17 mouse cellular contexts compared by ENCODE assay signal in the genomic region with DNA sequence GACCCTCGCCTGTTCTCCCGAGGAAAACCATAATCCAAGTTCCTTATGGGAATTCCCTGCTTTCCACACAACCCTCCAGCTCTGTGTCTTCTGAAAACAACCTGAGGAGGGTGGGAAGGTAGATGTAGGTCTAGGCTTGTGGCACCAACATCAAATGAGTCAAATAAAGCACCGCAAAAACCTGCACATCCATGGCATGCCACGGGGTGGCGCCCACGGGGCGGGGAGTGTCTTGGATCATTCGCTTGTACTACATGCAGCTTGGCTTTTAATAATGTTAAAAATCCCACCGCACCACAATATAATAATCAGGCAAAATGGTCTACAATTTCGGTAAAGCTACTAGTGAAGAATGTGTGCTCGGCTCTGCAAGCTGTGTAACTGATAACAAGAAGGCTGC. TPM values are rescaled to one million over a fixed set of nuclear protein-coding genes. Genes with fewer than 3 reads are reported as not detected.
DNase-seq lines count a peak whose midpoint lies in the region; ATAC-seq and TF ChIP-seq lines count a peak whose summit lies in the region.
"Had no signal": no experiment of that assay in that cellular context is flagged by ENCODE, and none has a peak within 500 bp of the region (broad histone marks: within the 10 kb centered on the region; RNA-seq: fewer than 3 reads in every experiment).

No protein-coding gene starts in this region.

- intact Hi-C loops in left cerebral cortex, postnatal 14 days (cut with DNase I) = no loop called here

- ATAC-seq in hindbrain, postnatal 0 days = no peak
- ATAC-seq in hindbrain, embryonic 14.5 days (ENCODE audit: low FRiP score) = no peak
- ATAC-seq in lung, postnatal 0 days = no peak
- ATAC-seq: CD4-positive, CD25-positive, alpha-beta regulatory T cell, adult 4 months had no signal

- no peak for DNase-seq in hindbrain, postnatal 0 days (ENCODE audit: low spot score)
- no peak for DNase-seq in hindbrain, embryonic 14.5 days (ENCODE audit: low spot score)
- DNase-seq in lung, postnatal 0 days (ENCODE audit: low spot score) = no peak
- no peak for DNase-seq in lung, postnatal 4 days
- peak; percentile 14 for DNase-seq in ES-CJ7 (ENCODE audit: low read depth, low spot score)
- peak; percentile 36 for DNase-seq in embryonic facial prominence, embryonic 10.5 days (ENCODE audit: low spot score)
- DNase-seq in c-Kit-positive CD71-positive TER-119-positive erythroid progenitor cells, embryonic 14.5 days (ENCODE audit: low spot score) = no peak
- DNase-seq in left cerebral cortex, postnatal 14 days (ENCODE audit: low spot score in 2 of 2) = no peak
- DNase-seq: cerebellum, adult 9-11 months; gastrocnemius, postnatal 36 days; kidney, adult 11 months; kidney, postnatal 14 days; left cerebral cortex, postnatal 4 days; thymus, adult 18-20 months had no signal

- 81% methylated on average over 11 of the region's 11 CpGs for WGBS in hindbrain, postnatal 0 days
- WGBS in hindbrain, embryonic 14.5 days = 84% methylated on average over 11 of the region's 11 CpGs
- WGBS in lung, postnatal 0 days = 85% methylated on average over 11 of the region's 11 CpGs
- WGBS in embryonic facial prominence, embryonic 10.5 days = 78% methylated on average over 11 of the region's 11 CpGs

- H3K9ac ChIP-seq in hindbrain, postnatal 0 days (replicated peaks; ENCODE audit: low read length) = no peak overlapping the region
- no peak overlapping the region for H3K9ac ChIP-seq in hindbrain, embryonic 14.5 days
- H3K9ac ChIP-seq in lung, postnatal 0 days (replicated peaks; ENCODE audit: low read depth) = no peak overlapping the region

- H3K4me2 ChIP-seq in hindbrain, postnatal 0 days (ENCODE audit: low read depth, low read length) = no peak overlapping the region
- H3K4me2 ChIP-seq in hindbrain, embryonic 14.5 days (replicated peaks) = no peak overlapping the region
- no peak overlapping the region for H3K4me2 ChIP-seq in lung, postnatal 0 days (replicated peaks; ENCODE audit: low read depth, low read length)

- H3K27ac ChIP-seq in hindbrain, postnatal 0 days = no peak overlapping the region
- H3K27ac ChIP-seq in hindbrain, embryonic 14.5 days = no peak overlapping the region
- no peak overlapping the region for H3K27ac ChIP-seq in lung, postnatal 0 days (ENCODE audit: low read length)
- no peak overlapping the region for H3K27ac ChIP-seq in embryonic facial prominence, embryonic 10.5 days (replicated peaks)

- H3K27me3 ChIP-seq in hindbrain, postnatal 0 days (ENCODE audit: insufficient read depth, low read length) = no peaks in the 10 kb centered on the region
- H3K27me3 ChIP-seq in hindbrain, embryonic 14.5 days (ENCODE audit: control insufficient read depth, insufficient read depth, low read length) = no peaks in the 10 kb centered on the region
- H3K27me3 ChIP-seq in lung, postnatal 0 days (replicated peaks; ENCODE audit: insufficient read depth, low read length) = no peaks in the 10 kb centered on the region
- no peaks in the 10 kb centered on the region for H3K27me3 ChIP-seq in embryonic facial prominence, embryonic 10.5 days (replicated peaks; ENCODE audit: low read depth, poor library complexity, severe bottlenecking)

- peak; percentile 30; the same call in 1 of the 2 replicates for TF ChIP-seq CTCF in hindbrain, postnatal 0 days (IDR thresholded peaks at IDR 0.05; ENCODE audit: low read depth)
- TF ChIP-seq CTCF in lung, postnatal 0 days (IDR thresholded peaks at IDR 0.05) = peak; percentile 35

- H3K36me3 ChIP-seq in hindbrain, postnatal 0 days (ENCODE audit: insufficient read depth, low read length) = no peaks in the 10 kb centered on the region; the same call in 1 of the 2 replicates
- H3K36me3 ChIP-seq in hindbrain, embryonic 14.5 days (replicated peaks; ENCODE audit: control insufficient read depth, insufficient read depth) = no peaks in the 10 kb centered on the region; the same call in 1 of the 2 replicates
- no peaks in the 10 kb centered on the region; the same call in 1 of the 2 replicates for H3K36me3 ChIP-seq in lung, postnatal 0 days (ENCODE audit: insufficient read depth, low read length)
- H3K36me3 ChIP-seq in embryonic facial prominence, embryonic 10.5 days (replicated peaks) = no peaks in the 10 kb centered on the region

- H3K4me3 ChIP-seq in hindbrain, postnatal 0 days (ENCODE audit: low read length) = no peak overlapping the region
- H3K4me3 ChIP-seq in hindbrain, embryonic 14.5 days (replicated peaks; ENCODE audit: low read length) = no peak overlapping the region
- H3K4me3 ChIP-seq in lung, postnatal 0 days (ENCODE audit: low read depth, low read length) = no peak overlapping the region
- no peak overlapping the region for H3K4me3 ChIP-seq in embryonic facial prominence, embryonic 10.5 days

- no peaks in the 10 kb centered on the region for H3K9me3 ChIP-seq in hindbrain, postnatal 0 days (ENCODE audit: low read length)
- no peaks in the 10 kb centered on the region for H3K9me3 ChIP-seq in hindbrain, embryonic 14.5 days (ENCODE audit: control insufficient read depth, low read length)
- no peaks in the 10 kb centered on the region for H3K9me3 ChIP-seq in lung, postnatal 0 days (ENCODE audit: low read length)
- no peaks in the 10 kb centered on the region for H3K9me3 ChIP-seq in embryonic facial prominence, embryonic 10.5 days

- H3K4me1 ChIP-seq in hindbrain, postnatal 0 days (ENCODE audit: insufficient read depth, low read length) = peaks cover 6% of the 10 kb centered on the region; the same call in 1 of the 2 replicates
- peaks cover 10% of the 10 kb centered on the region; the same call in 1 of the 2 replicates for H3K4me1 ChIP-seq in hindbrain, embryonic 14.5 days (replicated peaks; ENCODE audit: control insufficient read depth, insufficient read depth, low read length)
- H3K4me1 ChIP-seq in lung, postnatal 0 days (ENCODE audit: insufficient read depth, low read depth, low read length) = no peaks in the 10 kb centered on the region
- H3K4me1 ChIP-seq in embryonic facial prominence, embryonic 10.5 days = no peaks in the 10 kb centered on the region

- no peak for TF ChIP-seq EP300 in lung, postnatal 0 days (IDR thresholded peaks at IDR 0.05)

RNA-seq across cellular contexts. Expression of a gene that starts 58.7 kb away (rescaled TPM):
- 43.4 and 56.4 TPM in 2 replicates for total RNA-seq in hindbrain, postnatal 0 days (2014; rRNA removed)
- polyA plus RNA-seq in hindbrain, postnatal 0 days (2015; fragmentation: Nextera tagmentation; extraction: Ambion mirVana) = 143 and 145 TPM in 2 replicates
- polyA plus RNA-seq in hindbrain, embryonic 14.5 days (2014; fragmentation: Nextera tagmentation; extraction: Ambion mirVana) = 227 and 267 TPM in 2 replicates
- not detected in 2 replicates for polyA plus RNA-seq in lung, postnatal 0 days (2015; fragmentation: Nextera tagmentation; extraction: Ambion mirVana)
- polyA plus RNA-seq in embryonic facial prominence, embryonic 10.5 days (2016; fragmentation: Nextera tagmentation; extraction: Ambion mirVana) = 2.4 and 4.7 TPM in 2 replicates
- total RNA-seq in left cerebral cortex, postnatal 14 days (2021) = 100 to 1,000 TPM; 163 to 207 TPM
- total RNA-seq: gastrocnemius, postnatal 36 days; megakaryocyte-erythroid progenitor cell, adult 5-6 weeks had no signal
- polyA plus RNA-seq: CD4-positive, CD25-positive, alpha-beta regulatory T cell, adult 4 months; heart, embryonic 14.5 days had no signal

Comparison
In these comparisons a context has a peak if more than half of its experiments do, and no peak if none do; other contexts are left out.
1. DNase-seq: peak in ES-CJ7 (single experiment) and embryonic facial prominence, embryonic 10.5 days (single experiment); none in hindbrain, postnatal 0 days (single experiment), hindbrain, embryonic 14.5 days (single experiment), lung, postnatal 0 days (single experiment), lung, postnatal 4 days (0 of 2), c-Kit-positive CD71-positive TER-119-positive erythroid progenitor cells, embryonic 14.5 days (single experiment) and left cerebral cortex, postnatal 14 days (0 of 2).
2. RNA of a gene that starts 58.7 kb away (polyA plus RNA-seq): 227 to 267 TPM in hindbrain, embryonic 14.5 days and 143 to 145 TPM in hindbrain, postnatal 0 days; 2.4 to 4.7 TPM in embryonic facial prominence, embryonic 10.5 days and not detected in lung, postnatal 0 days; every median in the first group is over 10 times any median in the second.